Mouse (Mus musculus) embryonic facial prominence, embryonic 13.5 days (tissue): ENCODE data around the gene Chaf1a. TPM values are rescaled to one million over a fixed set of nuclear protein-coding genes. Genes with fewer than 3 reads are reported as not detected.
A peak's percentile ranks its signal among the peaks of the same experiment; 100 is the strongest.

Experiments used
- ATAC-seq: fragments of 200-750 bp; cut with Nextera tagmentation; 2 replicates; pipeline ENCODE4 v1.8.0; 2017; ENCODE audit warnings: low read depth; ENCODE audit not compliant: insufficient number of reproducible peaks, insufficient read depth, low FRiP score, low TSS enrichment
- H3K27ac ChIP-seq: fragments of 300-500 bp; sonication (generic); 2 replicates; pipeline ENCODE4 v1.5.1; 2015; ENCODE audit warnings: moderate library complexity, mild to moderate bottlenecking, inconsistent platforms
- H3K27me3 ChIP-seq: fragments of 300-500 bp; sonication (generic); 2 replicates; pipeline ENCODE4 v1.6.1; 2015; ENCODE audit warnings: mild to moderate bottlenecking, inconsistent platforms
- H3K36me3 ChIP-seq: fragments of 300-500 bp; sonication (generic); 2 replicates; pipeline ENCODE4 v1.6.1; 2015; ENCODE audit warnings: mild to moderate bottlenecking, inconsistent platforms
- H3K4me1 ChIP-seq: fragments of 300-500 bp; sonication (generic); 2 replicates; pipeline ENCODE4 v1.6.1; 2015; ENCODE audit warnings: inconsistent platforms
- H3K4me2 ChIP-seq: fragments of 300-500 bp; sonication (generic); 2 replicates; pipeline ENCODE4 v1.6.1; 2015; ENCODE audit warnings: moderate library complexity, mild to moderate bottlenecking, inconsistent platforms
- H3K4me3 ChIP-seq: fragments of 300-500 bp; sonication (generic); 2 replicates; pipeline ENCODE4 v1.5.1; 2015; ENCODE audit warnings: mild to moderate bottlenecking, inconsistent platforms
- H3K9ac ChIP-seq: fragments of 300-500 bp; sonication (generic); 2 replicates; pipeline ENCODE4 v1.6.1; 2015; ENCODE audit warnings: mild to moderate bottlenecking, inconsistent platforms
- H3K9me3 ChIP-seq: fragments of 300-500 bp; sonication (generic); 2 replicates; pipeline ENCODE4 v1.6.1; 2016; ENCODE audit warnings: inconsistent platforms
- WGBS: fragments of 180-500 bp; shearing (Covaris S2); methylation state at CpG from one replicate; pipeline ENCODE4 v1.1.7; 2015; ENCODE audit warnings: mixed read lengths; 5-methylcytosine and 5-hydroxymethylcytosine counted together
- polyA plus RNA-seq: library from polyadenylated mRNA; unstranded; fragments of >200 nt; fragmentation: Nextera tagmentation; extraction: Ambion mirVana; gene quantifications from 2 replicates; pipeline ENCODE4 v1.2.1, GENCODE M21; 2015

Gene Chaf1a
- polyA plus RNA-seq, 1 experiment from 2014 or later, result 34.8 TPM

DNA sequence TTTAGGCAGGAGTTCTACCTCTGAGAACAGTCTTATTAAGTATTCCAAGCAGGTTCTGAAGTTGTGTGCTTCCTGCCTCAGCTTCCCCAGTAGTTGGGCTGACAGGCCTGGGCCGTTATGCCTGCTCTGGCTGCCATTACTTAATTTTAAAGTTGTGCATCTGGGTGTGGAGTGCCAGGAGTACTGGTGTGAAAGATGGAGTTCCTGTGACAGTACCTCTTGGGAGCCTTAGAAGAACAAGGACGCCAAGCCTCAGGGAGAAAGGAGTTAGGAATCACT lies 30.3 kb upstream of the Chaf1a start:
- Histone ChIP-seq H3K4me2 (peak overlapping the region; percentile 98), H3K27ac (peak overlapping the region; percentile 98), H3K36me3 (peaks cover 42% of the 10 kb centered on the region), H3K4me3 (peak overlapping the region; percentile 86), H3K9me3 (no peaks in the 10 kb centered on the region), H3K4me1 (peaks cover 28% of the 10 kb centered on the region), H3K27me3 (no peaks in the 10 kb centered on the region), H3K9ac (peak overlapping the region; percentile 87)
- WGBS, result 19% methylated on average over 2 of the region's 2 CpGs
- ATAC-seq, result no peak

DNA sequence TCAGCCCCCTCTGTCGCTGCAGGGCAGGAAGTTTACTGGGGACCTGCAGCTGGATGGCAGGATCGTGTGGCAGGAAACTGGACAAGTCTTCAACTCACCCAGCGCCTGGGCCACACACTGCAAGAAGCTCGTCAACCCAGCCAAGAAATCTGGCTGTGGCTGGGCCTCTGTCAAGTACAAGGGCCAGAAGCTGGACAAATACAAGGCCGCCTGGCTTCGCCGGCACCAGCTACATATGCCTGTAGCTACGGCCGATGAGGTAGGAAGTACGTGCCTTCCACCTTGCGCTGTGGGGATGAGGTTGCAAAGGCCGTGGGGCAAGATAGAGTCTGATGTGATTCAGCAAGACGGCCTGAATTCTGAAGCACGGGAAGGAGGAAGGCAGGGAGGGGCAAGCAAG lies 30.0 kb upstream of the Chaf1a start:
- WGBS, result 65% methylated on average over 14 of the region's 14 CpGs
- no peak for ATAC-seq
- H3K27me3 ChIP-seq, result no peaks in the 10 kb centered on the region
- H3K4me1 ChIP-seq, result peaks cover 27% of the 10 kb centered on the region
- peak overlapping the region; percentile 87 for H3K9ac ChIP-seq
- no peaks in the 10 kb centered on the region for H3K9me3 ChIP-seq
- H3K36me3 ChIP-seq, result peaks cover 45% of the 10 kb centered on the region
- H3K4me3 ChIP-seq, result peak overlapping the region; percentile 86
- peak overlapping the region; percentile 98 for H3K27ac ChIP-seq
- H3K4me2 ChIP-seq, result peak overlapping the region; percentile 98

DNA sequence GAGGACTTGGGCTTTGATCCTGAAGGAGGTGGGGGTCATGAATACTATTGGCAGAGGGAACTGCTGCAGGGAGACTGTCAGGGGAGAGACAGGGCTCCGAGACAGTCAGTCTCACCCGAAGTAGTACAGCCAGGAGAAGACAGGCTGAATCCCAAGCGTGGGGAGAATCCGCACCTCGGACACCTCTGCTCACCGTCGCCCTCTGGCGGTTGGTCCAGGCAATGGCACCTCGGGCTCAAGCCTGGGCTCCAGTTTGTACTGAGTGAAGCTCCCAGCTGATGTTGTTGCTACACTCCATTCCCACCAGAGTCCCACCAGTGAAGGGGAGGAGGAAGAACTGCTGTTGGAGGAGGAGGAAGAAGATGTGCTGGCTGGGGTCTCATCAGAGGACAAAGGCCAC lies 29.6 kb upstream of the Chaf1a start:
- no peaks in the 10 kb centered on the region for H3K9me3 ChIP-seq

DNA sequence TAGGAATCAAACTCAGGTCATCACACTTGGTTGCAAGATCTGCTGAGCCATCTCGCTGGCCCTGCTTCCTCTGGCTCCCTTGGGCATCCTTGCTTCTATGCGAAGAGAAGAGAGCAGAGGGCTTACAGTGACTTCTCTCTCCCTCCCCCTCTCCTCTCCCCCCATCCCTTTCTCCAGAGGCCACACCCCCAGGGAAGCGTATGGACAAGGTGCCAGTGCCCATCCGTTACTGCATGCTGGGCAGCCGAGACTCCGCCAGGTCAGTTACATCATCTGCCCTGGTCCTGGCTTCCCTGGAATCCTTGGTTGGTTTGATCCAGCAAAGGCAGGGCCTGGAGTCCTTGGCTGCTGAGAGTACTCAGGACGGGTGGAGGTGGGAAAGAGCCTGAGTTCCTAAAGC lies 28.8 kb upstream of the Chaf1a start:
- Histone ChIP-seq H3K27me3 (no peaks in the 10 kb centered on the region), H3K9ac (no peak overlapping the region), H3K9me3 (no peaks in the 10 kb centered on the region), H3K36me3 (peaks cover 57% of the 10 kb centered on the region), H3K4me3 (no peak overlapping the region), H3K27ac (no peak overlapping the region), H3K4me1 (peaks cover 25% of the 10 kb centered on the region), H3K4me2 (no peak overlapping the region)
- no peak for ATAC-seq
- WGBS, result 86% methylated on average over 7 of the region's 7 CpGs

More for the DNA sequence above, 29.6 kb upstream of the Chaf1a start:
- WGBS, result 12% methylated on average over 9 of the region's 9 CpGs
- H3K4me1 ChIP-seq, result peaks cover 25% of the 10 kb centered on the region
- no peaks in the 10 kb centered on the region for H3K27me3 ChIP-seq
- no peak for ATAC-seq
- peak overlapping the region; percentile 86 for H3K4me3 ChIP-seq
- H3K27ac ChIP-seq, result peak overlapping the region; percentile 98; the same call in 1 of the 2 replicates
- H3K36me3 ChIP-seq, result peaks cover 49% of the 10 kb centered on the region
- H3K9ac ChIP-seq, result peak overlapping the region; percentile 87
- H3K4me2 ChIP-seq, result peak overlapping the region; percentile 98

DNA sequence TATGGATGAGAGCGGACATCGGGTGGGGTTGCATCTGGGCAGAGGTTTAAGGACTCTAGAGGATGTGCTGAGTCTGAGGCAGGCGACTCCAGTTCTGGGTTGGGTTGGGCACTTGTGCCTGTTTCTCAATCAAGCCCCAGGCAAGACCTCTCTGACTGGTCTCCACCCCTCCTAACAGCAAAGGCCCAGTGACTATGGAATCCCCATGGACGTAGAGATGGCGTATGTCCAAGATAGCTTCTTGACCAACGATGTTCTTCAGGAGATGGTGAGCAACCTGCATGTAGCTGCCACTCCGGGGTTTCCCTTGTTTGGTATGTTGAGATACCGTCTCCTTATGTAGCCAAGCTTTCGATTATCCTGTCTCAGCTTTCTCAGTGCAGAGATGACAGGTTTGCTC lies 24.9 kb upstream of the Chaf1a start:
- Histone ChIP-seq H3K4me3 (no peak overlapping the region), H3K27me3 (no peaks in the 10 kb centered on the region), H3K9me3 (no peaks in the 10 kb centered on the region), H3K9ac (no peak overlapping the region), H3K27ac (no peak overlapping the region), H3K4me1 (peaks cover 16% of the 10 kb centered on the region), H3K36me3 (peaks cover 96% of the 10 kb centered on the region), H3K4me2 (no peak overlapping the region)
- 96% methylated on average over 9 of the region's 9 CpGs for WGBS
- ATAC-seq, result no peak

DNA sequence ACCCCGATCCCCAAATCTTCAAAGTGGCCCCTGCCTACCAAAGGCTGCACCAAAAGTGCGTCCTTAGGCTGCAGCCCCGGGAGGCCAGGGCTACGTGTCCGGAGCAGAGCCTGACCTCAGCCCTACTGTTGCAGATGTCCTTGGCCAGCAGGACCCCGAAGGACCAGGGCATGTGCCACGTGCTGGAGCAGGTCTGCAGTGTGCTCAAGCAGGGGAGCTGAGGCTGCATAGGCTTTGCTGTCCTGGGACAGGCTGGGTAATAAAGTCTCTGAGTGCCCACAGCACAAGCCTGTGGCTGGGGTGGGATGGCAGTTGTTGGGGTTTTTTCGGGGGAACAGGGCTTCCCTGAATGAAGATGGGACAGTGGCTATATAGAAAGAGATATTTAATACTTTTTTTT lies 23.9 kb upstream of the Chaf1a start:
- WGBS, result 85% methylated on average over 8 of the region's 8 CpGs

DNA sequence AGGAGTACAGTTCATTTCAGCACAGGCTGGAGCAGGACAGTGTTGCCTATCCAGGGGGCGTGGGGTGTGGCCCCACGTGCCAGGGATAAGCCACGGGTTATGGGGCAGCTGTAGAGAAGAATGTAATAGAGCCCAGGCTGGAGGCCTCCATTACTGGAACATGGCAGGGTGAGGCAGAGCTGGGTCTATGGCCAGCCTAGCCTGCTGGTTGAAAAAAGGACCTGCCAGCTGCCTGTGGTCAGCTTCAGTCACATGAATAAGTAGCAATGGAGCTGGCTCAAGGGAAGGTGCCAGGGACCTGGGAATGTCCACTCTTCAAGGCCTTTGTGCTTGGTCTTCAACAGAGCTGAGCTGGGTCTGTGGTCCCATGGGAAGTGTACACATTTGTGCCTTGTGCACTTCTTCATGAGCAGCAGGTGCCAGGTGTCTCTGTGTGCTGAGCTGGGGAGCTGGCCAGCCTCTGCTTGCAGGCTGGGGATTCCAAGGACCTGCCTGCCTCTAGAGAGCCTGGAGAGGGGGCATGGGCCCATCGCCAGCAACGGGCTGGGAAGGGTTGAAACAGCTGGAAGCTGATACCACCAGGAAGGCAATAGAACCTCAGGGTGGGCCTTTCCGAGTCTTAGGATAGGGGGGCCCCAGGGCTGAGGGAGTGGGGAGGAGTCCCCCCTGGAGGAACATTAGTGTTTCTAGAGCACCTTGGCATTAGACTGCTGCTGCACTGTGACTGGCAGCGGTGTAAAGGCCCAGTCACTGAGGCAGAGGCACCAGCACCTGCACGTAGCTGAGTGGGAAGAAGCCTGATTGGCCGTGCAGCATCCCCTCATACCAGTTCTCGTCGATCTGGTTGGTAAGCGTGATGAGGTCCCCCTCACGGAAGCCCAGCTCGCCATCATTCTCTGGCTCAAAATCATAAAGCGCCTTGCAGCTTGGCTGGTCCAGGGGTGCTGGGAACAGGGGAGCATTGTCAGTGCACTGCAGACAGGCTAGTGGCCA lies 23.1 kb upstream of the Chaf1a start:
- H3K9ac ChIP-seq, result no peak overlapping the region
- 75% methylated on average over 15 of the region's 15 CpGs for WGBS

More for the DNA sequence above, 23.9 kb upstream of the Chaf1a start:
- H3K9ac ChIP-seq, result no peak overlapping the region
- peaks cover 94% of the 10 kb centered on the region for H3K36me3 ChIP-seq
- no peak overlapping the region for H3K4me3 ChIP-seq
- peaks cover 6% of the 10 kb centered on the region; the same call in 1 of the 2 replicates for H3K4me1 ChIP-seq
- no peak for ATAC-seq
- no peak overlapping the region for H3K4me2 ChIP-seq
- H3K27me3 ChIP-seq, result no peaks in the 10 kb centered on the region
- H3K27ac ChIP-seq, result no peak overlapping the region
- no peaks in the 10 kb centered on the region for H3K9me3 ChIP-seq

DNA sequence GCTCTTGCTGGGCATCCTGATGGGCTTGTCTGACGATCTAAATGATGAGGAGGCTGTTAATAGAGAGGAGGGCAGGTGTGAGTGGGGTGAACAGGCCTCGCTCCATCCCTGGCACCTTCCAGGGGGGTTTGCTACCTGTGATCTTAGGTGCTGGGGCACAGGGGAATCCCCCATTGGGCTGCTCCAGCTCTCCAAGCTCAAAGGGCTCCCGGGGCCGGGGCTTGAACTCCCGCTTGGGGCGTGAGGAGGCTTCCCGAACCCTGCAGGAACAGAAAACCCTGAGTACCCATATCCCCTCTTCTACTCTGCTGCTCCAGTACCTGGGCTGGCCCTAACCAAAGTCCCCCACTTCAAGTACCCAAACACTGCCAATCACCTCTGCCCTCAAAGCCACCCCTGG lies 22.4 kb upstream of the Chaf1a start:
- ATAC-seq, result no peak
- no peak overlapping the region for H3K9ac ChIP-seq
- peaks cover 81% of the 10 kb centered on the region for H3K36me3 ChIP-seq
- no peak overlapping the region for H3K4me3 ChIP-seq
- no peaks in the 10 kb centered on the region for H3K9me3 ChIP-seq
- peaks cover 14% of the 10 kb centered on the region for H3K4me1 ChIP-seq
- no peak overlapping the region for H3K27ac ChIP-seq
- H3K27me3 ChIP-seq, result no peaks in the 10 kb centered on the region
- WGBS, result 90% methylated on average over 7 of the region's 7 CpGs
- H3K4me2 ChIP-seq, result no peak overlapping the region

More for the DNA sequence above, 23.1 kb upstream of the Chaf1a start:
- H3K9me3 ChIP-seq, result no peaks in the 10 kb centered on the region
- H3K27ac ChIP-seq, result no peak overlapping the region
- H3K4me3 ChIP-seq, result no peak overlapping the region
- no peaks in the 10 kb centered on the region for H3K27me3 ChIP-seq
- H3K4me1 ChIP-seq, result peaks cover 12% of the 10 kb centered on the region
- no peak for ATAC-seq
- no peak overlapping the region for H3K4me2 ChIP-seq
- peaks cover 87% of the 10 kb centered on the region for H3K36me3 ChIP-seq

DNA sequence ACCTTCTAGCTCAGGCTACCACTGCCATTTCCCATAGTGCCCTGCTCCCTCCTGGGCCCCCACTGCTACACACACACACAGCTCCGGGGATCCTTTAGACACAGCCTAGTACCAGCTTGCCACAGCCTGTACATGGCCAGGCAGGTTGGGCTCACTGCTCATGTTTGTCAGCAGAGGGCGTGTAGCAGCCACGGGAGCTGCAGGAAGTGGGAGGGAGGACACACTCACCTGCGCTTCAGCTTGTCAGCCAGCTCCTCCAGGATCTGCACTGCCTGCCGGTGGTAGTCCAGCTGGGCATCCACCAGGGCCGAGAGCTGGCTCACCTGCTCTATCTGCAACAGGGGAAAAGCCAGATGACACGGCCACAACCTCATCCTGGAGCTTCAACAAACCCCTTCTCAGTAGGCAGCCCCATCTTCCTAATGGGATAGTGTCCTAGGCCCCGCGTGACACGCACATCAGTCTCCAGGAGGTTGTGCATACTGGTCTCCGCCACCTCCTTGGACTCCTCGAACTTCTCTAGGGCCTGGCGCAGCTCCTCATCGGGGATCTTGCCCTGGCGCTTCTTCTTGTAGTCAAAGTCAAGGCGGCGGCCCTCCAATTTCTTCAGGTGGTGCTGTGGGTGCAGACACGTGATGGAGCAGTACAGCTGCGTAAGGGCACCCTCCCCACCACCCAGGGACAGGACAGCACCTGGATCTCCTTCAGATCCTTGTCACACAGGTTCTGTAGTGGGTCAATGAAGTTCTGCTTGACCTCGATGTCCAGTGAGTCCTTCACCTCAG lies 21.7 kb upstream of the Chaf1a start:
- WGBS, result 75% methylated on average over 20 of the region's 20 CpGs
- H3K36me3 ChIP-seq, result peaks cover 79% of the 10 kb centered on the region
- no peak overlapping the region for H3K9ac ChIP-seq
- H3K4me1 ChIP-seq, result peaks cover 21% of the 10 kb centered on the region
- peak; percentile 18; the same call in 1 of the 2 replicates for ATAC-seq
- no peak overlapping the region for H3K4me3 ChIP-seq
- H3K9me3 ChIP-seq, result no peaks in the 10 kb centered on the region
- no peak overlapping the region for H3K4me2 ChIP-seq
- no peak overlapping the region for H3K27ac ChIP-seq
- H3K27me3 ChIP-seq, result no peaks in the 10 kb centered on the region

DNA sequence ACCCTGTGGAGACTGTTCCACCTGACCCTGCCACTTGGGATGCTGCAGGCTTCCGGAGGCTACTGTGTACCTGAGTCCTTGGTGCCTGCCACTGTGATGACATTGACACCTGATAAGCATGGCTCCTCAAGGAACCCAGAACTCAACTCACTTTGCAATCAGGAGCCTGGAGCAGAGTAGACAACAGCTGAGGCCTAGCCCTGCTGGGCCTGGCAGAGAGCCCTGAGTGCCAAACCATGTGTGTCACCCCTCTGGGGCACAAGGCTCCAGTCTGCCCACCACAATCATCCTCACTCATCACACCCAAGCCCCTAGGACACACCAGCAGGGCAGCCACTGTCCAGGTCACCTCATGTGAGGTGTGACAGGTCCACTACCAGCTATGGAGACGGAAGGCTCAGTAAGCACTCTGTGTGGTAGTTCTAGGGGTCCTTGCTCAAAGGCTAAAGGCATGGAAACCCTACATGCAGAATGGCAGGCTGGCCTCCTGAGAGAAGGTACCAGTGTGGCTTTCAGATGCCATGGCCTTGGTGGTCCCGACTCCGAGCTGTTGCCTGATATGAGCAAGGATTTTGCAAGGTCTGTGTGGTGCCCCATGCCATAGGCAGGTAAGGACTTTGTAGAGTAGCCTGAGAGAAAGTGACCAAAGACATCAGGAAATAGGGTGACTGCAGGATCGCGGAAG lies 19.7 kb upstream of the Chaf1a start:
- no peak for ATAC-seq

DNA sequence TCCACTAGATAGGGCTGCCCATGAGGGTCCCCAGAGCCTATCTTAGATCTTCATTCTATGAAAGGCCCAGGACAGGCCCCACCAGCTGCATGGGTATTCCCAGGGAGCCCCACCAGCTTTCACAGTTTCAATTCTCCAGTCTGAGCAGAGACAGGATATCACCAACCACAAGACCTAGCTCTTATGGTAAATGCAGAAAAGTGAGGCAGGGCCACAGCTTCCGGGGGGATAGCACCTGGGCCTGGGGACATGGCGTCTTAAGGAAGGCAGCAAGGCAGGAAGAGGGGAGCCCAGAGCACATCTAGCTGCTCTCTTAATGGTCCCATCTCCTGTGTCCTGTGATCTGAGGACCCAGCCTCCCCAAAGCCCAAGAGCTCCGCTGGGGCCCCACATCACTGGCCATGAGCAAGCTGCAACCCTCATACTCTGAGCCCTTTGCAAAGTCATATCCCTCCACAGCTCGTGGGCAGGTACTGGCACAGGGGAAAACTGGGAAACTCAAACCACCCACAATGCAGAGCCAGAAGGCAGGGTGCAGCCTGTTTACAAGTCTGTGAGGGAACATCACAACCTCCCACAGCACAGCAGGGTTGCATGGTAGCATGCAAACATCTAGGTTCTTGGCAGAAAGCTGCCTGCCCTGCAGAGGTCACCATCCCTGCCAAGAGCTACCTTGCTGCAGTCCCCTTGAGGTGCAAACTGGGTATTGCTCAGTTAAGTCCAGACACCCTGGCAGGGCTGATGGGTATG lies 18.9 kb upstream of the Chaf1a start:
- Histone ChIP-seq H3K9me3 (no peaks in the 10 kb centered on the region), H3K4me3 (no peak overlapping the region), H3K27me3 (no peaks in the 10 kb centered on the region), H3K36me3 (peaks cover 65% of the 10 kb centered on the region), H3K4me1 (peaks cover 23% of the 10 kb centered on the region), H3K27ac (no peak overlapping the region), H3K9ac (0 out of 2 replicates have a peak overlapping the region, but pooled peaks have one; percentile 21), H3K4me2 (no peak overlapping the region)
- no peak for ATAC-seq
- 78% methylated on average over 4 of the region's 4 CpGs for WGBS

More for the DNA sequence above, 19.7 kb upstream of the Chaf1a start:
- peaks cover 23% of the 10 kb centered on the region for H3K4me1 ChIP-seq
- H3K27ac ChIP-seq, result 0 out of 2 replicates have a peak overlapping the region, but pooled peaks have one; percentile 16
- no peaks in the 10 kb centered on the region for H3K9me3 ChIP-seq
- WGBS, result 94% methylated on average over 6 of the region's 6 CpGs
- no peak overlapping the region for H3K9ac ChIP-seq
- peaks cover 73% of the 10 kb centered on the region for H3K36me3 ChIP-seq
- H3K4me3 ChIP-seq, result no peak overlapping the region
- no peaks in the 10 kb centered on the region for H3K27me3 ChIP-seq
- no peak overlapping the region for H3K4me2 ChIP-seq
